Mouse (Mus musculus) embryonic facial prominence, embryonic 13.5 days (tissue): ENCODE measurements around the gene Rab20. TPM values are rescaled to one million over a fixed set of nuclear protein-coding genes. Genes with fewer than 3 reads are reported as not detected.

Source experiments
- ATAC-seq: fragments of 200-750 bp; cut with Nextera tagmentation; 2 replicates; pipeline ENCODE4 v1.8.0; 2017; ENCODE audit warnings: low read depth; ENCODE audit not compliant: insufficient number of reproducible peaks, insufficient read depth, low FRiP score, low TSS enrichment
- H3K27ac ChIP-seq: fragments of 300-500 bp; sonication (generic); 2 replicates; pipeline ENCODE4 v1.5.1; 2015; ENCODE audit warnings: moderate library complexity, mild to moderate bottlenecking, inconsistent platforms
- H3K27me3 ChIP-seq: fragments of 300-500 bp; sonication (generic); 2 replicates; pipeline ENCODE4 v1.6.1; 2015; ENCODE audit warnings: mild to moderate bottlenecking, inconsistent platforms
- H3K36me3 ChIP-seq: fragments of 300-500 bp; sonication (generic); 2 replicates; pipeline ENCODE4 v1.6.1; 2015; ENCODE audit warnings: mild to moderate bottlenecking, inconsistent platforms
- H3K4me1 ChIP-seq: fragments of 300-500 bp; sonication (generic); 2 replicates; pipeline ENCODE4 v1.6.1; 2015; ENCODE audit warnings: inconsistent platforms
- H3K4me2 ChIP-seq: fragments of 300-500 bp; sonication (generic); 2 replicates; pipeline ENCODE4 v1.6.1; 2015; ENCODE audit warnings: moderate library complexity, mild to moderate bottlenecking, inconsistent platforms
- H3K4me3 ChIP-seq: fragments of 300-500 bp; sonication (generic); 2 replicates; pipeline ENCODE4 v1.5.1; 2015; ENCODE audit warnings: mild to moderate bottlenecking, inconsistent platforms
- H3K9ac ChIP-seq: fragments of 300-500 bp; sonication (generic); 2 replicates; pipeline ENCODE4 v1.6.1; 2015; ENCODE audit warnings: mild to moderate bottlenecking, inconsistent platforms
- H3K9me3 ChIP-seq: fragments of 300-500 bp; sonication (generic); 2 replicates; pipeline ENCODE4 v1.6.1; 2016; ENCODE audit warnings: inconsistent platforms
- whole genome bisulfite sequencing: fragments of 180-500 bp; shearing (Covaris S2); methylation state at CpG from one replicate; pipeline ENCODE4 v1.1.7; 2015; ENCODE audit warnings: mixed read lengths; 5-methylcytosine and 5-hydroxymethylcytosine counted together
- polyA plus RNA-seq: library from polyadenylated mRNA; unstranded; fragments of >200 nt; fragmentation: Nextera tagmentation; extraction: Ambion mirVana; gene quantifications from 2 replicates; pipeline ENCODE4 v1.2.1, GENCODE M21; 2015

The Rab20 gene
- polyA plus RNA-seq, result 0.67 and 2.1 TPM in 2 replicates

- Histone ChIP-seq H3K36me3 (no peaks in the 10 kb centered on the region), H3K9ac (peak within 1 kb of the TSS; percentile 67), H3K4me1 (peaks cover 34% of the 10 kb centered on the region), H3K4me2 (peak within 1 kb of the TSS; percentile 99), H3K27ac (no peak within 1 kb of the TSS), H3K9me3 (no peaks in the 10 kb centered on the region), H3K27me3 (peaks cover 97% of the 10 kb centered on the region), H3K4me3 (peak within 1 kb of the TSS; percentile 56)
- WGBS, result under 1% methylated on average over 69 of the region's 69 CpGs
- peak; percentile 60; the same call in 1 of the 2 replicates for ATAC-seq
Observed at GRCm38 (mm10) chr8:11477811-11478761, at the start of gene Rab20. Gene Rab20 (minus strand): TSS chr8:11478710.

DNA sequence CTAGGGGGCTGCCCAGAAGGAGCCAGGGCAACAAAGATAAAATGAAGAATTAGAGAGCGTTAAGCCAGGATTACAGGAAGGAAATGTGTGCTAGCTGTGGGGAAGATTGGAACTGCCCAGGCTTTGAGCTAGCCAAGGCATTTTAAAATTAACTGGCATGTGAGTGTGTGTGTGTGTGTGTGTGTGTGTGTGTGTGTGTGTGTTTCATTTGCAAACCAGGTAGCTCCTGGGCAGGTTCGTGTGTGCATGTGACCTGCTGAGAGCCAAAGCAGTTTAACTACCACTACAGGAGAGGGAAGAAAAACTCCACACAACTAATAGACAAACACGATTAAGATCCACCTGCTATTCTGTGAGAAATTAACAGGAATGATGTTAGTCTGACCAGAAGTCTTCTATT is 44.8 kb upstream of the Rab20 start:
- Histone ChIP-seq H3K4me2 (no peak overlapping the region), H3K9me3 (no peaks in the 10 kb centered on the region), H3K36me3 (peaks cover 54% of the 10 kb centered on the region), H3K27me3 (no peaks in the 10 kb centered on the region), H3K4me1 (no peaks in the 10 kb centered on the region), H3K27ac (no peak overlapping the region), H3K4me3 (no peak overlapping the region), H3K9ac (no peak overlapping the region)
- WGBS, result 81% methylated on average over 3 of the region's 3 CpGs
- no peak for ATAC-seq

- WGBS, result 87% methylated on average over 11 of the region's 11 CpGs
- Histone ChIP-seq H3K9me3 (no peaks in the 10 kb centered on the region), H3K27ac (no peak overlapping the region), H3K4me1 (no peaks in the 10 kb centered on the region), H3K4me3 (no peak overlapping the region), H3K4me2 (no peak overlapping the region), H3K36me3 (peaks cover 80% of the 10 kb centered on the region), H3K9ac (no peak overlapping the region), H3K27me3 (no peaks in the 10 kb centered on the region)
- ATAC-seq, result no peak
Observed at GRCm38 (mm10) chr8:11518676-11519075, 40.2 kb upstream of the Rab20 start.

DNA sequence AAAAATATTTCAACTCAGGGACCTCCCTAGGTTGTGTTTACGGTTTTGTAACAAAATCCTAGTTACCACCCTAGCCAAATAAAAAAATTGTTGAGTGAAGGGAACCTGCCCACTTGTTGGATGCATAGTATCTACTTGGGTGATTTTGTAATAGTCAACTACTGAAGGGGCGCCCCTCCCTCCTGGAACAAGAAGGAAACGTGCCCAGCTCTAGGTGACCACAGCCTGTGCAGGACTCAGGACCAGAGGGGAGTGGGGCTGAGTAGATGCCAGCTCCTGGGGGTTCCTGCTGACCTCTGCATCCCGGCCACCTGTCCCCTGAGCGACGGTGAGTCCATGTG is 39.5 kb upstream of the Rab20 start:
- H3K36me3 ChIP-seq, result peaks cover 85% of the 10 kb centered on the region
- H3K9ac ChIP-seq, result no peak overlapping the region
- no peaks in the 10 kb centered on the region for H3K27me3 ChIP-seq
- H3K9me3 ChIP-seq, result no peaks in the 10 kb centered on the region
- H3K27ac ChIP-seq, result no peak overlapping the region
- ATAC-seq, result no peak
- no peaks in the 10 kb centered on the region for H3K4me1 ChIP-seq
- no peak overlapping the region for H3K4me2 ChIP-seq
- 91% methylated on average over 6 of the region's 6 CpGs for WGBS
- no peak overlapping the region for H3K4me3 ChIP-seq

- Histone ChIP-seq H3K27ac (no peak overlapping the region), H3K4me1 (no peaks in the 10 kb centered on the region), H3K4me3 (no peak overlapping the region), H3K27me3 (no peaks in the 10 kb centered on the region), H3K4me2 (no peak overlapping the region), H3K36me3 (peaks cover 88% of the 10 kb centered on the region), H3K9ac (no peak overlapping the region), H3K9me3 (no peaks in the 10 kb centered on the region)
- 85% methylated on average over 16 of the region's 16 CpGs for WGBS
- no peak for ATAC-seq
Observed at GRCm38 (mm10) chr8:11517366-11518055, 39.0 kb upstream of the Rab20 start.

DNA sequence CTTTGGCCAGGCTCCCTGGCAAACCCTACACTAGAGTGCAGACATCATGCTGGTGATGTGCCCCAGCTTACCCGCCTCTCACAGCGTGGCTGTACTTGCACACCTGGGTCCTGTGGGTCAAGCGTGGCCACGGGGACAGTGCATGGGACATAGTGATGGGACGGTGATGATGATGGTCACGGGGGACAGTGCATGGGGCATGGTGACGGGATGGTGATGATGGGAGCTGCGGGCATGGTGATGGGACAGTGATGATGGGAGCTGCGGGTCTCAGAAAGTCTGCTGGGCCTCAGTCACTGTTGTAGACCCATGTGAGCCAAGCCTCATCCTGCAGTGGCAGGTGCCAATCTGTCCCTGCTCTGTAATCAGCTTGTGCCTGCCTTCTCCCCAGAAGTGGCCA is 37.8 kb upstream of the Rab20 start:
- H3K27me3 ChIP-seq, result no peaks in the 10 kb centered on the region
- peaks cover 88% of the 10 kb centered on the region for H3K36me3 ChIP-seq
- H3K9me3 ChIP-seq, result no peaks in the 10 kb centered on the region
- no peak for ATAC-seq
- WGBS, result 91% methylated on average over 9 of the region's 9 CpGs
- no peak overlapping the region for H3K4me2 ChIP-seq
- no peak overlapping the region for H3K4me3 ChIP-seq
- H3K27ac ChIP-seq, result no peak overlapping the region
- no peaks in the 10 kb centered on the region for H3K4me1 ChIP-seq
- H3K9ac ChIP-seq, result no peak overlapping the region

- 92% methylated on average over 5 of the region's 5 CpGs for WGBS
- Histone ChIP-seq H3K27ac (no peak overlapping the region), H3K4me2 (no peak overlapping the region), H3K36me3 (peaks cover 96% of the 10 kb centered on the region), H3K27me3 (no peaks in the 10 kb centered on the region), H3K4me3 (no peak overlapping the region), H3K9ac (no peak overlapping the region), H3K4me1 (0 out of 2 replicates have a peak, but pooled peaks cover 5% of the 10 kb centered on the region), H3K9me3 (no peaks in the 10 kb centered on the region)
- no peak for ATAC-seq
Observed at GRCm38 (mm10) chr8:11513247-11513646, 34.7 kb upstream of the Rab20 start.

- H3K4me2 ChIP-seq, result no peak overlapping the region
- H3K9me3 ChIP-seq, result no peaks in the 10 kb centered on the region
- H3K27me3 ChIP-seq, result no peaks in the 10 kb centered on the region
- H3K27ac ChIP-seq, result no peak overlapping the region
- H3K9ac ChIP-seq, result no peak overlapping the region
- no peak overlapping the region for H3K4me3 ChIP-seq
- peaks cover 9% of the 10 kb centered on the region; the same call in 1 of the 2 replicates for H3K4me1 ChIP-seq
- H3K36me3 ChIP-seq, result peaks cover 96% of the 10 kb centered on the region
- no peak for ATAC-seq
- WGBS, result 87% methylated on average over 9 of the region's 9 CpGs
Observed at GRCm38 (mm10) chr8:11512711-11513110, 34.2 kb upstream of the Rab20 start.

DNA sequence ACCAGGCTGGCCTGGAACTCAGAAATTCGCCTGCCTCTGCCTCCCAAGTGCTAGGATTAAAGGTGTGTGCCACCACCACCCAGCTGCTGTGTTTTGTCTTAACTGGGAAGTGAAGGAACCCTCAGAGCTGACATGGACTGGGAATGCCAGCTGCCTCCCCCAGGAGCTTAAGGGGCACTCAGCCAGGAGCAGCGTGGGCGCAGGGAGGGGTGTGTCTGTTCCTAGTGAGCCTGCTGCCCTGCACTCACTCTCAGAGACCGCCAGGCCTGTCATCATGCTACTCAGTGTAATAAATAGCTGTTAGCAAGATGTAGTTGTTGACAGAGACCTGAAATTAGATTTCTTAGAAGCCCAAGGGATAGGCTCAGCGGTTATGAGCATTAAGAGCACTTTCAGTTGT is 32.5 kb upstream of the Rab20 start:
- H3K36me3 ChIP-seq, result peaks cover 97% of the 10 kb centered on the region
- H3K4me2 ChIP-seq, result no peak overlapping the region
- peaks cover 12% of the 10 kb centered on the region; the same call in 1 of the 2 replicates for H3K4me1 ChIP-seq
- no peaks in the 10 kb centered on the region for H3K27me3 ChIP-seq
- H3K27ac ChIP-seq, result no peak overlapping the region
- WGBS, result 85% methylated on average over 5 of the region's 5 CpGs
- H3K4me3 ChIP-seq, result no peak overlapping the region
- no peaks in the 10 kb centered on the region for H3K9me3 ChIP-seq
- no peak overlapping the region for H3K9ac ChIP-seq
- ATAC-seq, result no peak

DNA sequence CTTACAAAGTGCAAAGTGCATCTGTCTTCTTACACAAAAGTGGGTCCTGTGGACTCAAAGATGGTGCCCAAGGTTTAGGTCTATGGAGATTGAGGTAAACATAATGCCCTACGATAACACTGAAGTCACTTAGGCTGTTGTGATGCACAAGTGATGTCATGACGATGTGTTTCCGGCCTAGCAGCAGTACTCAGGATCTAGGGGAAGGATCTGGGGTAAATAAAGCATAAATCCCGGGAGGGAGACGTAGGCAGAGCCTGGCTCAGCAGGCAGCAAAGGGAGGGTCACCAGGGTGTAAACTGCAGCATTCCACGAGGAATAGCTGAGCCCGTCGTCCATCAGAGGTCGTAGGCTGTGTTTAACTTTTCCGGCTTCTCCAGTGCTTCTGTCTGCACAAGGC is 30.4 kb upstream of the Rab20 start:
- H3K36me3 ChIP-seq, result peaks cover 97% of the 10 kb centered on the region
- H3K4me2 ChIP-seq, result no peak overlapping the region
- no peak overlapping the region for H3K4me3 ChIP-seq
- ATAC-seq, result no peak
- no peak overlapping the region for H3K9ac ChIP-seq
- peaks cover 12% of the 10 kb centered on the region; the same call in 1 of the 2 replicates for H3K4me1 ChIP-seq
- H3K27me3 ChIP-seq, result no peaks in the 10 kb centered on the region
- WGBS, result 78% methylated on average over 10 of the region's 10 CpGs
- no peak overlapping the region for H3K27ac ChIP-seq
- H3K9me3 ChIP-seq, result no peaks in the 10 kb centered on the region

- ATAC-seq, result no peak
- WGBS, result 71% methylated on average over 6 of the region's 6 CpGs
- Histone ChIP-seq H3K36me3 (peaks cover 94% of the 10 kb centered on the region), H3K27ac (no peak overlapping the region), H3K4me2 (no peak overlapping the region), H3K4me3 (no peak overlapping the region), H3K4me1 (peaks cover 12% of the 10 kb centered on the region; the same call in 1 of the 2 replicates), H3K9me3 (no peaks in the 10 kb centered on the region), H3K27me3 (no peaks in the 10 kb centered on the region), H3K9ac (no peak overlapping the region)
Observed at GRCm38 (mm10) chr8:11506802-11507201, 28.3 kb upstream of the Rab20 start.
